Mouse (Mus musculus): ENCODE measurements around the gene Cacnb2.

DNA sequence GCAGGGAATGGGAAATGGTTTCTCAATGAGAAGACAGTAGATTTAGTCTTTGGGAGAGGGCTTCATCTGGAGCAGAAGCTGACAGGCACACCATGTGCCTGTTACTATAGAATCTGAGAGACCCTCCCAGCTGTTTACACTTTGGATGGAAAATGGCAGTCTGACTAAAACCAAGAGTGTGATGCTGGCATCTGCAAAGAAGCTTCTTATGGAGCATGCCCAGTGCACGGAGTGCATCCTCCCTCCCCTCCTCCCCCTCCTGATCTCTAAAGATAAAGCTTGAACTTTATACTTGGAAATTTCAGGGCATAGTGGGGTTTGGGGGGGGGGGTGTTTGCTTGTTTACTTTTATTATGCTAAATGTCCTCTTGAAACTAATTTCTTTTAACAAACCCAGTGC lies 270.2 kb downstream of the Cacnb2 start:
- TF ChIP-seq CTCF (IDR thresholded peaks at IDR 0.05): no peak
- TF ChIP-seq POLR2A (IDR thresholded peaks at IDR 0.05; ENCODE audit: insufficient read depth, low read depth, low read length): no peak
- no peak for TF ChIP-seq EP300 (IDR thresholded peaks at IDR 0.05; ENCODE audit: insufficient read depth, low read depth, low read length)
